Mouse (Mus musculus) intestine, embryonic 15.5 days (tissue): Measurements from ENCODE around the gene Tox4. TPM values are rescaled to one million over a fixed set of nuclear protein-coding genes. Genes with fewer than 3 reads are reported as not detected.

Experiments used
- ATAC-seq: fragments of 200-750 bp; cut with Nextera tagmentation; 2 replicates; pipeline ENCODE4 v1.8.0; 2017; ENCODE audit warnings: moderate TSS enrichment, moderate library complexity
- H3K27ac ChIP-seq: fragments of 300-500 bp; sonication (generic); 2 replicates; pipeline ENCODE4 v1.5.1; 2015; ENCODE audit warnings: mild to moderate bottlenecking, inconsistent platforms
- H3K27me3 ChIP-seq: fragments of 300-500 bp; sonication (generic); replicated peaks from 2 replicates; pipeline ENCODE4 v1.6.1; 2015; ENCODE audit warnings: inconsistent platforms
- H3K36me3 ChIP-seq: fragments of 300-500 bp; sonication (generic); 2 replicates; pipeline ENCODE4 v1.6.1; 2015; ENCODE audit warnings: inconsistent platforms
- H3K4me1 ChIP-seq: fragments of 300-500 bp; sonication (generic); replicated peaks from 2 replicates; pipeline ENCODE4 v1.6.1; 2015; ENCODE audit warnings: inconsistent platforms
- H3K4me2 ChIP-seq: fragments of 300-500 bp; sonication (generic); replicated peaks from 2 replicates; pipeline ENCODE4 v1.6.1; 2015; ENCODE audit warnings: mild to moderate bottlenecking, inconsistent platforms
- H3K4me3 ChIP-seq: fragments of 300-500 bp; sonication (generic); replicated peaks from 2 replicates; pipeline ENCODE4 v1.5.1; 2015; ENCODE audit warnings: inconsistent platforms
- H3K9ac ChIP-seq: fragments of 300-500 bp; sonication (generic); 2 replicates; pipeline ENCODE4 v1.6.1; 2015; ENCODE audit warnings: inconsistent platforms
- H3K9me3 ChIP-seq: fragments of 300-500 bp; sonication (generic); 2 replicates; pipeline ENCODE4 v1.6.1; 2016; ENCODE audit warnings: inconsistent platforms
- WGBS: fragments of 180-500 bp; shearing (Covaris S2); methylation state at CpG from one replicate; pipeline ENCODE4 v1.1.7; 2015; 5-methylcytosine and 5-hydroxymethylcytosine counted together
- polyA plus RNA-seq: library from polyadenylated mRNA; unstranded; fragments of >200 nt; fragmentation: Nextera tagmentation; extraction: Ambion mirVana; gene quantifications from 2 replicates; pipeline ENCODE4 v1.2.1, GENCODE M21; 2015

The Tox4 gene
- polyA plus RNA-seq, 1 experiment from 2014 or later = 36.0 TPM

DNA sequence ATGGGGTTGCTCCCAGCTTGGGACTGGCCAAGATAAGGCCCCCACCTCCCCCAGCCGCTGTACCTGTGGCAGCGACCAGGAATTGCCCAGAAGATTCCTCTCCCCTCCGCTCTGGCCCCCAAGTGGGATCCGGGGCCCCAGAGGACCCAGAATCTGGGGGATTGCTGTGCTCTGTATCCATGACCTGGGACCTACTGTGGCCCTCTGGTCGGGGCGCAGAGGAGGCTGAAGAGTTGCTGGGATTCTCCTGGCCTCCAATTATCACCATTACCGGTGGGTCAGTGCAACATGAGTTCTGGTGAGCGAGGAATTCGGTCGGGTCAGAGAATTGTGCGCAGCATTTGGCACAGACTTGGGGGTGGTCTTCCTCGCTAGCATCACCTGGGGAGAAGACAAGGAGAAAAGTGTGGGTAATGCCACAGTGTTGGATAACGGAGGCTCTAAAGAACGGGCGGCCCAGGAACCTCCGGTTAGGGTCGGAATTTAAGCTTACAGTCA, 36.4 kb downstream of the Tox4 start:
- peak overlapping the region; percentile 81 for H3K9ac ChIP-seq
- WGBS = 6% methylated on average over 17 of the region's 17 CpGs
- ATAC-seq = peak; percentile 9
- peaks cover 23% of the 10 kb centered on the region; the same call in 1 of the 2 replicates for H3K4me1 ChIP-seq
- H3K4me3 ChIP-seq = peak overlapping the region; percentile 73
- no peaks in the 10 kb centered on the region for H3K27me3 ChIP-seq
- H3K4me2 ChIP-seq = peak overlapping the region; percentile 84
- peak overlapping the region; percentile 85 for H3K27ac ChIP-seq
- H3K9me3 ChIP-seq = no peaks in the 10 kb centered on the region
- H3K36me3 ChIP-seq = peaks cover 13% of the 10 kb centered on the region; the same call in 1 of the 2 replicates

- Histone ChIP-seq H3K9me3 (no peaks in the 10 kb centered on the region), H3K4me2 (peak overlapping the region; percentile 84), H3K9ac (peak overlapping the region; percentile 81), H3K4me1 (peaks cover 23% of the 10 kb centered on the region; the same call in 1 of the 2 replicates), H3K36me3 (peaks cover 13% of the 10 kb centered on the region; the same call in 1 of the 2 replicates), H3K27ac (peak overlapping the region; percentile 85), H3K4me3 (peak overlapping the region; percentile 73), H3K27me3 (no peaks in the 10 kb centered on the region)
- ATAC-seq = peak; percentile 88
- 1% methylated on average over 31 of the region's 41 CpGs for WGBS
These were observed 37.0 kb downstream of the Tox4 start for GRCm38 (mm10) chr14:52315792-52316440.

- peak; percentile 74 for ATAC-seq
- peak overlapping the region; percentile 73 for H3K4me3 ChIP-seq
- H3K27me3 ChIP-seq = no peaks in the 10 kb centered on the region
- H3K36me3 ChIP-seq = peaks cover 13% of the 10 kb centered on the region; the same call in 1 of the 2 replicates
- H3K9ac ChIP-seq = peak overlapping the region; percentile 81
- no peaks in the 10 kb centered on the region for H3K9me3 ChIP-seq
- H3K4me2 ChIP-seq = peak overlapping the region; percentile 84
- H3K27ac ChIP-seq = peak overlapping the region; percentile 85
- peaks cover 23% of the 10 kb centered on the region; the same call in 1 of the 2 replicates for H3K4me1 ChIP-seq
- 13% methylated on average over 16 of the region's 16 CpGs for WGBS
These were observed 37.7 kb downstream of the Tox4 start for GRCm38 (mm10) chr14:52316441-52317225.

DNA sequence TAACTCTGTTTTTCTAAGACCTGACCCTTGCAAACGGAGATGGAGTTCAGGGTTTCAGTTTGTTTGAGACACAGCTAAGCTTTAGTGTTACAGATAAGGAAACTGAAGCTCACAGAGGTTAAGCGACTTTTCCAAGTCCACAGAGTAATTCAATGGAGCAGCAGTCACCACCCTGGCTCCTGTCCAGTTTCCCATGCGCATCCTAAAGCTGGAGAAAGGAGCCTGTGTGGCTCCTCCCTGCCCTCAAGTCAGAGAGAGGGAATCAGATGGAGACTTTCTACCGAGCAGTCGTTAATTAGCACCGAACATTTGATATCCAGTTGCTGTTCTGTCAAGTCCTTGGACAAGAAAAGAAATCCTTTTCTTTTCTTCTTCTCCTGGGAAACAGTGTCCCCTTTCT, 40.4 kb downstream of the Tox4 start:
- Histone ChIP-seq H3K4me2 (no peak overlapping the region), H3K4me3 (no peak overlapping the region), H3K9me3 (no peaks in the 10 kb centered on the region), H3K27ac (no peak overlapping the region), H3K36me3 (no peaks in the 10 kb centered on the region), H3K4me1 (peaks cover 14% of the 10 kb centered on the region; the same call in 1 of the 2 replicates), H3K9ac (no peak overlapping the region), H3K27me3 (peaks cover 3% of the 10 kb centered on the region; the same call in 1 of the 2 replicates)
- no peak for ATAC-seq
- 60% methylated on average over 6 of the region's 6 CpGs for WGBS

- 16% methylated on average over 4 of the region's 4 CpGs for WGBS
- no peaks in the 10 kb centered on the region for H3K9me3 ChIP-seq
- H3K4me2 ChIP-seq = no peak overlapping the region
- H3K36me3 ChIP-seq = no peaks in the 10 kb centered on the region
- no peak for ATAC-seq
- no peak overlapping the region for H3K27ac ChIP-seq
- peaks cover 27% of the 10 kb centered on the region for H3K27me3 ChIP-seq
- H3K4me3 ChIP-seq = no peak overlapping the region
- H3K9ac ChIP-seq = no peak overlapping the region
- H3K4me1 ChIP-seq = peaks cover 5% of the 10 kb centered on the region; the same call in 1 of the 2 replicates
These were observed 46.9 kb downstream of the Tox4 start for GRCm38 (mm10) chr14:52325890-52326289.

GRCm38 (mm10) chr14:52327375-52327901, 48.5 kb downstream of the Tox4 start:
- ATAC-seq = no peak
- 4% methylated on average over 14 of the region's 14 CpGs for WGBS
- H3K4me2 ChIP-seq = peak overlapping the region; percentile 65
- no peak overlapping the region for H3K9ac ChIP-seq
- H3K4me3 ChIP-seq = peak overlapping the region; percentile 31
- H3K9me3 ChIP-seq = no peaks in the 10 kb centered on the region
- H3K36me3 ChIP-seq = no peaks in the 10 kb centered on the region
- no peak overlapping the region for H3K27ac ChIP-seq
- H3K27me3 ChIP-seq = peaks cover 27% of the 10 kb centered on the region
- H3K4me1 ChIP-seq = peaks cover 5% of the 10 kb centered on the region; the same call in 1 of the 2 replicates

GRCm38 (mm10) chr14:52327910-52328812, 49.2 kb downstream of the Tox4 start, which contains the start of gene Sall2:
Gene Sall2 (minus strand): TSS chr14:52328762.
- Histone ChIP-seq H3K27ac (no peak within 1 kb of the TSS), H3K9me3 (no peaks in the 10 kb centered on the region), H3K36me3 (no peaks in the 10 kb centered on the region), H3K4me3 (peak within 1 kb of the TSS; percentile 31), H3K9ac (peak within 1 kb of the TSS; percentile 17; the same call in 1 of the 2 replicates), H3K4me2 (peak within 1 kb of the TSS; percentile 65), H3K4me1 (peaks cover 5% of the 10 kb centered on the region; the same call in 1 of the 2 replicates), H3K27me3 (peaks cover 27% of the 10 kb centered on the region)
- no peak for ATAC-seq
- WGBS = 2% methylated on average over 26 of the region's 26 CpGs

GRCm38 (mm10) chr14:52331069-52331750, 52.3 kb downstream of the Tox4 start:
- no peak overlapping the region for H3K27ac ChIP-seq
- H3K4me2 ChIP-seq = no peak overlapping the region
- H3K27me3 ChIP-seq = peaks cover 15% of the 10 kb centered on the region
- no peaks in the 10 kb centered on the region for H3K9me3 ChIP-seq
- no peak overlapping the region for H3K9ac ChIP-seq
- H3K36me3 ChIP-seq = no peaks in the 10 kb centered on the region
- 30% methylated on average over 4 of the region's 4 CpGs for WGBS
- H3K4me1 ChIP-seq = peaks cover 5% of the 10 kb centered on the region; the same call in 1 of the 2 replicates
- no peak overlapping the region for H3K4me3 ChIP-seq
- no peak for ATAC-seq

GRCm38 (mm10) chr14:52332171-52332570, 53.2 kb downstream of the Tox4 start:
- no peak overlapping the region for H3K27ac ChIP-seq
- no peak overlapping the region for H3K4me2 ChIP-seq
- H3K9ac ChIP-seq = no peak overlapping the region
- H3K27me3 ChIP-seq = peaks cover 9% of the 10 kb centered on the region
- no peak overlapping the region for H3K4me3 ChIP-seq
- H3K4me1 ChIP-seq = peaks cover 5% of the 10 kb centered on the region; the same call in 1 of the 2 replicates
- ATAC-seq = no peak
- H3K9me3 ChIP-seq = no peaks in the 10 kb centered on the region
- H3K36me3 ChIP-seq = no peaks in the 10 kb centered on the region
- WGBS = 88% methylated on average over 1 of the region's 3 CpGs

- Histone ChIP-seq H3K36me3 (no peaks in the 10 kb centered on the region), H3K27me3 (0 out of 2 replicates have a peak, but pooled peaks cover 3% of the 10 kb centered on the region), H3K4me2 (peak overlapping the region; percentile 49), H3K4me1 (no peaks in the 10 kb centered on the region), H3K9me3 (no peaks in the 10 kb centered on the region), H3K27ac (no peak overlapping the region), H3K9ac (no peak overlapping the region), H3K4me3 (peak overlapping the region; percentile 7; the same call in 1 of the 2 replicates)
- peak; percentile 53 for ATAC-seq
- 27% methylated on average over 21 of the region's 21 CpGs for WGBS
These were observed 60.0 kb downstream of the Tox4 start for GRCm38 (mm10) chr14:52338751-52339511.
